Mouse (Mus musculus) limb, embryonic 10.5 days (tissue): ENCODE measurements around the gene Tspan9. TPM values are rescaled to one million over a fixed set of nuclear protein-coding genes. Genes with fewer than 3 reads are reported as not detected.

Source experiments
- DNase-seq: peaks from one replicate; pipeline ENCODE4 v3.0.0-alpha.2; 2017; ENCODE audit warnings: low spot score
- H3K27ac ChIP-seq: fragments of 300-500 bp; sonication (generic); 2 replicates; pipeline ENCODE4 v1.5.1; 2016; ENCODE audit warnings: mild to moderate bottlenecking
- H3K27me3 ChIP-seq: fragments of 300-500 bp; sonication (generic); 2 replicates; pipeline ENCODE4 v1.6.1; 2016; ENCODE audit warnings: low read depth, mild to moderate bottlenecking; ENCODE audit not compliant: poor library complexity, severe bottlenecking
- H3K36me3 ChIP-seq: fragments of 300-500 bp; sonication (generic); 2 replicates; pipeline ENCODE4 v1.6.1; 2016; ENCODE audit warnings: mild to moderate bottlenecking, moderate library complexity
- H3K4me1 ChIP-seq: fragments of 300-500 bp; sonication (generic); 2 replicates; pipeline ENCODE4 v1.6.1; 2016
- H3K4me3 ChIP-seq: fragments of 300-500 bp; sonication (generic); 2 replicates; pipeline ENCODE4 v1.5.1; 2016; ENCODE audit warnings: mild to moderate bottlenecking, moderate library complexity
- H3K9me3 ChIP-seq: fragments of 300-500 bp; sonication (generic); replicated peaks from 2 replicates; pipeline ENCODE4 v1.6.1; 2016; ENCODE audit warnings: mild to moderate bottlenecking
- WGBS: fragments of 180-500 bp; shearing (Covaris S2); methylation state at CpG from one replicate; pipeline ENCODE4 v1.1.7; 2016; 5-methylcytosine and 5-hydroxymethylcytosine counted together
- polyA plus RNA-seq: library from polyadenylated mRNA; unstranded; fragments of >200 nt; fragmentation: Nextera tagmentation; extraction: Ambion mirVana; gene quantifications from 2 replicates; pipeline ENCODE4 v1.2.1, GENCODE M21; 2016

The Tspan9 gene
- 61.2 and 78.5 TPM in 2 replicates for polyA plus RNA-seq

DNA sequence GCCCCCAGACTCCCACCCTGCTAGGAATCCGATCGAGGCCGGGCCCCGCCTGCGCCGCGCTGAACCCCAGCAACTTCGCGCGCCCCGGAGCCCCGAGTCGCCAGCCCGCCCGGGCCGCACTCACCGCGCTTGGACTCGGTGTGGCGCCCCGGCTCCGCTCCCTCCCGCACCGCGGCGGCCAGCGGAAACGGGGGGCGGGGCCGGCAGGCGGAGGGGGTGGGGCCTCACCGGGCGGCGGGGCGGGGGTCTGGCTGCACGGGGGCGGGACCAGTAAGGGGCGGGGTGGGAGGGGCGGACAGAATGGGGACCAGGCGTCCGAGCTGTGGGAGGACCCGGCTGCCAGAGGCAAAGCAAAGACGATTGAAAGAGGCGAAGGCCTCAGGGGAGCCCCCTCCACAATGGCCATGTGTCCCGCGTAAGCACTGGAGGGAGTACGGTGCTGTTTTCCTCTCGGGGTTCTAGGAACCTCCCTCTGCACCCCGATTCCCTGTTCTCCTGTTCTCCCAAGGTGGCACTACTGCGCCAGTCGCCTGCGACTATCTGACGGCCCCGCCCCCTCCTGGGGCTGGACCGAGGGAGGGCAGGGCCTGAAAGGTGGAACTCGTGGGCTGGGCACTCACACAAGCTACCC lies at the start of gene Tspan9:
Gene Tspan9, minus strand, starts transcription at position 205 of the 631 bp plus-strand sequence.
- peak within 1 kb of the TSS; percentile 72 for H3K4me3 ChIP-seq
- peaks cover 30% of the 10 kb centered on the region for H3K4me1 ChIP-seq
- peaks cover 11% of the 10 kb centered on the region for H3K27me3 ChIP-seq
- no peaks in the 10 kb centered on the region for H3K9me3 ChIP-seq
- H3K27ac ChIP-seq: peak within 1 kb of the TSS; percentile 92
- WGBS: 2% methylated on average over 51 of the region's 56 CpGs
- H3K36me3 ChIP-seq: peaks cover 3% of the 10 kb centered on the region; the same call in 1 of the 2 replicates
- peak; percentile 89 for DNase-seq

- H3K4me3 ChIP-seq: no peak overlapping the region
- H3K36me3 ChIP-seq: no peaks in the 10 kb centered on the region
- DNase-seq: no peak
- no peaks in the 10 kb centered on the region for H3K9me3 ChIP-seq
- no peak overlapping the region for H3K27ac ChIP-seq
- H3K4me1 ChIP-seq: peaks cover 4% of the 10 kb centered on the region; the same call in 1 of the 2 replicates
- no peaks in the 10 kb centered on the region for H3K27me3 ChIP-seq
- WGBS: 65% methylated on average over 2 of the region's 2 CpGs
Measured at GRCm38 (mm10) chr6:128183521-128183920, 40.1 kb upstream of the Tspan9 start.

- 83% methylated on average over 5 of the region's 5 CpGs for WGBS
- H3K27ac ChIP-seq: peak overlapping the region; percentile 19; the same call in 1 of the 2 replicates
Measured at GRCm38 (mm10) chr6:128181176-128181575, 37.8 kb upstream of the Tspan9 start.

DNA sequence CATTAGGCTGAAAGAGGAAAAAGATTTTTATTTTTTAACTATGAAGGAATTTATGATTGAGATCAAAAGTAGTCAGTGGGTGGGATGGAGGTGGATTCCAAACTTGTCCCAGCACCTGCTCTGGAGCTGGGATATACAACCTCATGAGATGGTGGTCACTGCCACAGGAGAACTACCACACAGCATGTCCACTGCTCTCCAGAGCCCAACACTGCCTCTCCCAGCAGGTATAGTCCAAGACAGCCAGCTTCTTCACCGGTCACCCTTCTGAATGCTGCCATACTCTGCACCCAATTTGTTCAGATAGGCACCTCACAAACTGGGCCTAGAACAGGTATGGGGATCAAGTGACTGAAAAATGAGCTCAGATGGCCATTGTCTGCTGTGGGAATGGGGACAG lies 36.3 kb upstream of the Tspan9 start:
- Histone ChIP-seq H3K36me3 (no peaks in the 10 kb centered on the region), H3K27ac (no peak overlapping the region), H3K9me3 (no peaks in the 10 kb centered on the region), H3K27me3 (no peaks in the 10 kb centered on the region), H3K4me1 (peaks cover 4% of the 10 kb centered on the region; the same call in 1 of the 2 replicates), H3K4me3 (no peak overlapping the region)
- no peak for DNase-seq
- WGBS: 100% methylated on average over 1 of the region's 1 CpGs

More at GRCm38 (mm10) chr6:128181176-128181575, 37.8 kb upstream of the Tspan9 start:
- DNase-seq: no peak
- no peaks in the 10 kb centered on the region for H3K36me3 ChIP-seq
- H3K27me3 ChIP-seq: no peaks in the 10 kb centered on the region
- peaks cover 4% of the 10 kb centered on the region; the same call in 1 of the 2 replicates for H3K4me1 ChIP-seq
- H3K9me3 ChIP-seq: no peaks in the 10 kb centered on the region
- H3K4me3 ChIP-seq: no peak overlapping the region

DNA sequence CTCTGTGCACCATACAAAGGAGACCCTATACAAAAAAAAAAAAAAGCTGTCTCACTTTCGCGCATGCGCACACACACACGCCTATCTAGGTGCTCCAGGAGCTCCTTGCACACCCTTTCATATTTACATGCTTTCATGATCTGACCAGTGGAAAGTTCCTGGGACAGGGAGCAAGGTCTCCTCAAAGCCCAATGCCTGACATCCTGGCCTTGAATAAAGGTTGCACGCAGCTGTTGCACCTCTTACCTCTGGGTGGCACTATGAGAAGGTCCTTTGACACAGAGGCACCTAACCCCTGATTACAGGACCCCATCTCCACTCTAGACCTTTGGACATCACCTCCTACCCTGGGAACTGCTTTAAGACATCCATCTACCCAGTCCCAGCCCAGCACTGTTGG lies 35.9 kb upstream of the Tspan9 start:
- Histone ChIP-seq H3K27ac (no peak overlapping the region), H3K9me3 (no peaks in the 10 kb centered on the region), H3K4me3 (no peak overlapping the region), H3K27me3 (no peaks in the 10 kb centered on the region), H3K4me1 (peaks cover 4% of the 10 kb centered on the region; the same call in 1 of the 2 replicates), H3K36me3 (no peaks in the 10 kb centered on the region)
- 70% methylated on average over 5 of the region's 5 CpGs for WGBS
- no peak for DNase-seq

DNA sequence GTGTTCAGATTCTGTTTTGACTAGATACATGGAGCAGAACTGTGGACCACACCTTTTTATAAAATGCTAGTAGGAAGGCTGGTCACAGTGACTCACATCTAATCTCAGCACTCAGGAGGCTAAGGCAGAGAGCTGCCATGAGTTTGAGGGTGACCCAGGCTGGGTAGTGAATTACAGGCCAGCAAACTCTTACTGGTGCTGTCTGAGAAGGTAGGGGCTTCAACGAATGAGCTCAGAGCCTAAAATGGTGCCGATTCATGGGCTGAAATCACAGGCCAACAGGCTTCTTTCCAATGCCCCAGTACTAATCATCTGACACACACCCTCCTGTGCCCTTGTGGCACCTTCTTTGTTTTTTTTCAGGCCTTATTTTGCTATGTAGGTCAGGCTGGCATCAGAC lies 35.3 kb upstream of the Tspan9 start:
- Histone ChIP-seq H3K27ac (no peak overlapping the region), H3K27me3 (no peaks in the 10 kb centered on the region), H3K4me1 (peaks cover 4% of the 10 kb centered on the region; the same call in 1 of the 2 replicates), H3K9me3 (no peaks in the 10 kb centered on the region), H3K36me3 (no peaks in the 10 kb centered on the region), H3K4me3 (no peak overlapping the region)
- WGBS: 96% methylated on average over 2 of the region's 2 CpGs
- no peak for DNase-seq

- H3K36me3 ChIP-seq: no peaks in the 10 kb centered on the region
- H3K4me1 ChIP-seq: peaks cover 18% of the 10 kb centered on the region
- WGBS: 66% methylated on average over 6 of the region's 6 CpGs
- H3K9me3 ChIP-seq: no peaks in the 10 kb centered on the region
- H3K4me3 ChIP-seq: no peak overlapping the region
- H3K27ac ChIP-seq: no peak overlapping the region
- DNase-seq: peak; percentile 39
- no peaks in the 10 kb centered on the region for H3K27me3 ChIP-seq
Measured at GRCm38 (mm10) chr6:128168785-128169679, 25.6 kb upstream of the Tspan9 start.

- 88% methylated on average over 2 of the region's 2 CpGs for WGBS
- H3K4me1 ChIP-seq: peaks cover 13% of the 10 kb centered on the region
- no peak for DNase-seq
Measured at GRCm38 (mm10) chr6:128165564-128165963, 22.2 kb upstream of the Tspan9 start.

DNA sequence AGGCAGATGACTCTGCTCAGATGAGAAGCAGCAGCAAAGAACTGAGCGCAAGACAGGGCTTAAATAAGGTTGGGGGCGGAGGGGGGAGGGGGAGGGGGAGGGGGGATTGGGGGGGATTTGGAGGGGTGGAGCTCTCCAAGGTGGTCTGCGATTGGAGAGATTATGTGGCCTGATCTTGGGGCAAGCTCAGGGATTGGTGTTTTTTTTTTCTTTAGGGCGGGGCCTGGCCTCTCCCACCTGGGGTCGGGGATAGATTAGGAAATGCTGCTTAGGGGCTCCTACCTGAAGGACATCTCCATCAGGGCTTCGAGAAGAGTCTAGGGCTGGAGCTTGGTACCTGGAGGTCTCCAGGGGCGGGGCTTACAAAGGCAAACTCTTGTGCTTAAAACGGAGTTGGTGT lies 21.2 kb upstream of the Tspan9 start:
- Histone ChIP-seq H3K27me3 (no peaks in the 10 kb centered on the region), H3K27ac (no peak overlapping the region), H3K4me1 (peaks cover 13% of the 10 kb centered on the region), H3K36me3 (no peaks in the 10 kb centered on the region), H3K9me3 (no peaks in the 10 kb centered on the region), H3K4me3 (no peak overlapping the region)
- DNase-seq: no peak
- WGBS: 85% methylated on average over 8 of the region's 8 CpGs

More at GRCm38 (mm10) chr6:128165564-128165963, 22.2 kb upstream of the Tspan9 start:
- no peaks in the 10 kb centered on the region for H3K9me3 ChIP-seq
- H3K36me3 ChIP-seq: no peaks in the 10 kb centered on the region
- no peaks in the 10 kb centered on the region for H3K27me3 ChIP-seq
- H3K4me3 ChIP-seq: no peak overlapping the region
- no peak overlapping the region for H3K27ac ChIP-seq

DNA sequence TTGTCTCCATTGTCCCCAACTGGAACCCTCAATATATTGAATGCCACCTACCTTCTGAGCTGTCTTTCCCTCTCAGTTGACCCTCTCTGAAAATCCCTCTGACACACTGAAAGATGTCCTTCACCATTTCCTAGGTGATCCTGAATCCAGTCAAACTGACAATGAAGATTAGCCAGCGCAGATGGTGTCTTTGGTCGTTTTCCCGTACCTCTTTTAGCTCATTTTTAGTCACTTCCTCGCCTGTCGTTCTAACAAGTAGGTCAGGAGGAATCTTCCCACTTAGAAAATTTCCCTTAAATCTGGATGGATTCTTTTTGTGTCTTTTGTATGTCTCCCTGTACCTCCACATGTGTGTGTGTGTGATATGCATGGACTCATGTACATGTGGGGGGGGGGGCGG lies 15.7 kb upstream of the Tspan9 start:
- no peak for DNase-seq
- no peak overlapping the region for H3K27ac ChIP-seq
- H3K4me3 ChIP-seq: no peak overlapping the region
- no peaks in the 10 kb centered on the region for H3K27me3 ChIP-seq
- H3K4me1 ChIP-seq: no peaks in the 10 kb centered on the region
- no peaks in the 10 kb centered on the region for H3K36me3 ChIP-seq
- 93% methylated on average over 6 of the region's 6 CpGs for WGBS
- H3K9me3 ChIP-seq: no peaks in the 10 kb centered on the region

DNA sequence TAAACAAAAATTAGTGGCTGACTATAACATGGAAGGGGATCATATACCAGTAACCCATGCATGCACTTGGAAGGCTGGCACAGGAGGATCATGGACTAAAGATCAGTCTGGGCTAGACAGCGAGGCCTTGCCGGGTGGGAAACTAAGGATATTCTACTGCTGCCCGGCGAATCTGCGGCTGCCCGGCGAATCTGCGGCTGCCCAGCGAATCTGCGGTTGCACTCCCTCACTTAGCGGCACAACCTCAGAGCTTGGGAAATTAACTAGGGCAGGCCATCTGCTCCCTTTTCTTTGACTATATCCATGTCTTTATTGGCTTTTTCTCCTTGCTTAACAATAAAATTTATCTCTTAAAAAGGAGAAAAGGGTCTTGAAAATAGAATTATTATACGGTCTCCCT lies 14.6 kb upstream of the Tspan9 start:
- H3K4me1 ChIP-seq: no peaks in the 10 kb centered on the region
- no peak for DNase-seq
- H3K27ac ChIP-seq: no peak overlapping the region
- no peaks in the 10 kb centered on the region for H3K27me3 ChIP-seq
- WGBS: 79% methylated on average over 12 of the region's 12 CpGs
- no peaks in the 10 kb centered on the region for H3K36me3 ChIP-seq
- no peaks in the 10 kb centered on the region for H3K9me3 ChIP-seq
- H3K4me3 ChIP-seq: no peak overlapping the region

DNA sequence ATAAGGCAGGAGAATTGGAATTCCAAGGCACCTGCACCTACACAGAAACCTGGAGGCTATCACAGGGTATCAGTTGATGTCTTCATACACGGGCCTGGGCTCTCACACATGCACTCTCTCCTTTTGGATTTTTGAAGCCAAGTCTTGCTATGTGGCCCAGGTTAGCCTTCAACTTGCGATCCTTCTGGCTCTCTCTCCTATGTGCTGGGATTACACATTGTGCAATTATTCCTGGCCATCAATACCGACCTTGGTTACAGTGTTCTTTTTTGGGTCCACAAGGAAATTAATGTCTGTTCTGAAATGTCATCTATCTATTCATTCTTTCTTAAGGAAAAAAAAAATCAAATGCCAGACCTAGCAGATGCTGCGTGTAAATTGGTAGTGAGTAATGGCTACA lies 13.1 kb upstream of the Tspan9 start:
- WGBS: 82% methylated on average over 4 of the region's 4 CpGs
- no peak for DNase-seq
- H3K4me1 ChIP-seq: no peaks in the 10 kb centered on the region
- no peak overlapping the region for H3K4me3 ChIP-seq
- H3K9me3 ChIP-seq: no peaks in the 10 kb centered on the region
- H3K27me3 ChIP-seq: no peaks in the 10 kb centered on the region
- H3K27ac ChIP-seq: no peak overlapping the region
- no peaks in the 10 kb centered on the region for H3K36me3 ChIP-seq

GRCm38 (mm10) chr6:128155935-128156334 lies 12.5 kb upstream of the Tspan9 start:
- Histone ChIP-seq H3K4me1 (no peaks in the 10 kb centered on the region), H3K27ac (no peak overlapping the region), H3K36me3 (no peaks in the 10 kb centered on the region), H3K27me3 (no peaks in the 10 kb centered on the region), H3K9me3 (no peaks in the 10 kb centered on the region), H3K4me3 (no peak overlapping the region)
- no peak for DNase-seq
- 83% methylated on average over 2 of the region's 2 CpGs for WGBS
